Mouse (Mus musculus) MEL (cell line): ENCODE data around the gene Akirin1.

Source experiments
- BHLHE40 ChIP-seq: IDR thresholded peaks from 2 replicates; pipeline ENCODE4 v1.6.1; 2012; ENCODE audit warnings: low read depth, mild to moderate bottlenecking, inconsistent platforms, low read length, improper control_type of control experiment, borderline replicate concordance
- CTCF ChIP-seq, 3 experiments: IDR thresholded peaks in 2 of 3; conservative IDR thresholded peaks in 1 of 3; 2 replicates each; pipeline ENCODE4 v1.5.1; 2011 to 2012; ENCODE audit warnings: low read length in 3 of 3, low read depth in 2 of 3, mild to moderate bottlenecking in 2 of 3, improper control_type of control experiment in 1 of 3, inconsistent platforms in 1 of 3, mixed read lengths in 1 of 3, moderate library complexity in 1 of 3; ENCODE audit not compliant: control insufficient read depth in 1 of 3, insufficient read depth in 1 of 3, poor library complexity in 1 of 3, severe bottlenecking in 1 of 3
- EP300 ChIP-seq, 2 experiments: IDR thresholded peaks; 2 replicates each; pipeline ENCODE4 v1.6.1; 2011; ENCODE audit warnings: improper control_type of control experiment in 2 of 2, low read length in 2 of 2, low read depth in 1 of 2, mild to moderate bottlenecking in 1 of 2
- HCFC1 ChIP-seq: IDR thresholded peaks from 2 replicates; pipeline ENCODE4 v1.6.1; 2012; ENCODE audit warnings: low read depth, mild to moderate bottlenecking, inconsistent platforms, low read length, improper control_type of control experiment, moderate library complexity
- JUND ChIP-seq: IDR thresholded peaks from 2 replicates; pipeline ENCODE4 v1.6.1; 2011; ENCODE audit warnings: low read depth, mild to moderate bottlenecking, improper control_type of control experiment, low read length
- MAFK ChIP-seq: IDR thresholded peaks from 2 replicates; pipeline ENCODE4 v1.6.1; 2011; ENCODE audit warnings: low read depth, mild to moderate bottlenecking, low read length, improper control_type of control experiment, borderline replicate concordance
- MAZ ChIP-seq: IDR thresholded peaks from 2 replicates; pipeline ENCODE4 v1.6.1; 2012; ENCODE audit warnings: low read depth, mild to moderate bottlenecking, inconsistent platforms, low read length, improper control_type of control experiment
- POLR2A ChIP-seq, 2 experiments: IDR thresholded peaks; 2 replicates each; pipeline ENCODE4 v1.6.1; 2011 to 2012; ENCODE audit warnings: low read length in 2 of 2, mild to moderate bottlenecking in 2 of 2, control low read depth in 1 of 2, improper control_type of control experiment in 1 of 2, low read depth in 1 of 2, moderate library complexity in 1 of 2; ENCODE audit not compliant: control insufficient read depth in 1 of 2, insufficient read depth in 1 of 2, poor library complexity in 1 of 2
- SMC3 ChIP-seq: IDR thresholded peaks from 2 replicates; pipeline ENCODE4 v1.6.1; 2011; ENCODE audit warnings: low read depth, low read length, improper control_type of control experiment
- USF1 ChIP-seq: IDR thresholded peaks from 2 replicates; pipeline ENCODE4 v1.6.1; 2014; ENCODE audit warnings: low read depth, mild to moderate bottlenecking, inconsistent platforms, low read length, improper control_type of control experiment, moderate library complexity
- ZC3H11A ChIP-seq: IDR thresholded peaks from 2 replicates; pipeline ENCODE4 v1.6.1; 2012; ENCODE audit warnings: low read depth, mild to moderate bottlenecking, inconsistent platforms, low read length, improper control_type of control experiment
- ZKSCAN1 ChIP-seq: IDR thresholded peaks from 2 replicates; pipeline ENCODE4 v1.6.1; 2012; ENCODE audit warnings: low read depth, mild to moderate bottlenecking, inconsistent platforms, low read length, improper control_type of control experiment, moderate library complexity
- ZNF384 ChIP-seq: IDR thresholded peaks from 2 replicates; pipeline ENCODE4 v1.6.1; 2012; ENCODE audit warnings: low read depth, mild to moderate bottlenecking, inconsistent platforms, low read length, improper control_type of control experiment

DNA sequence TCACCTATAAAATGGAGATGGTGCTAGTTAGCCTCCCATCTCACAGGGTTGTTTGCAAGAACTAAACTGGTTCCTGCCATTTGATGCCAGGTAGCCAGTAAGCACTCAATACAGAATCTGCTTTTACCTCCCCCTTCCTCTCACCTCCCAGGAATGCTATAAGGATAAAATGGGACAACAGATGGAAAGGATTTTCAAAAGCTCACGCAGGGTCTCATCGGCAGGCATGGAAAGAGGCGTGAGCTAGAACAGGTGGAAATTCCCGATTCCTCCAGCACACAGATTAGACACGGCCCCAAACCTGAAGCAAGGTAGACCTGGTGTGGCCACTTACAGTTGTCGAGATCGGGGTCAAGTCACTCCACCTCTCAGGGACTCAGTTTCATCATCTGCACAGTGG, 65.1 kb downstream of the Akirin1 start:
- no peak for TF ChIP-seq ZNF384
- TF ChIP-seq HCFC1: no peak
- no peak for TF ChIP-seq ZKSCAN1
- no peak for TF ChIP-seq MAZ
- no peak for TF ChIP-seq JUND
- TF ChIP-seq CTCF (IDR thresholded peaks at IDR 0.05 in 2 of 3, conservative IDR thresholded peaks at IDR 0.05 in 1 of 3; ENCODE audit: control insufficient read depth in 1 of 3, insufficient read depth in 1 of 3, low read depth in 2 of 3, low read length in 3 of 3, poor library complexity in 1 of 3, severe bottlenecking in 1 of 3): no peak
- no peak for TF ChIP-seq USF1
- no peak for TF ChIP-seq SMC3
- TF ChIP-seq EP300 (IDR thresholded peaks at IDR 0.05; ENCODE audit: low read depth in 1 of 2, low read length in 2 of 2): no peak
- TF ChIP-seq POLR2A (IDR thresholded peaks at IDR 0.05; ENCODE audit: control insufficient read depth in 1 of 2, insufficient read depth in 1 of 2, low read depth in 1 of 2, low read length in 2 of 2, poor library complexity in 1 of 2): no peak
- no peak for TF ChIP-seq MAFK
- TF ChIP-seq BHLHE40: no peak
- no peak for TF ChIP-seq ZC3H11A
